Mouse (Mus musculus) cerebellum, adult 2 months (tissue): ENCODE data around the gene Zfp672.

ENCODE experiments used
- CTCF ChIP-seq: fragments of 200-500 bp; IDR thresholded peaks from 2 replicates; pipeline ENCODE4 v1.5.1; 2011; ENCODE audit warnings: low read depth, mild to moderate bottlenecking, control low read depth, low read length, moderate library complexity, borderline replicate concordance; ENCODE audit not compliant: insufficient read depth
- POLR2A ChIP-seq: fragments of 200-500 bp; IDR thresholded peaks from 2 replicates; pipeline ENCODE4 v1.6.1; 2011; ENCODE audit warnings: low read length, control low read depth, borderline replicate concordance; ENCODE audit not compliant: insufficient read depth

- TF ChIP-seq CTCF (no peak), POLR2A (no peak)
These were observed 16.1 kb downstream of the Zfp672 start for GRCm38 (mm10) chr11:58314069-58314468.
